Mouse (Mus musculus): Measurements from ENCODE around the gene Gimap3. TPM values are rescaled to one million over a fixed set of nuclear protein-coding genes. Genes with fewer than 3 reads are reported as not detected.

The Gimap3 gene
- total RNA-seq, 2 experiments from 2014 or later, result not detected

Other genes starting within 250 kb of the Gimap3 start
- gene Atp6v0e2, start 233.2 kb downstream of the Gimap3 start, total RNA-seq (2021), result 10 to 100 TPM; 39.4 to 51.3 TPM
- gene Lrrc61, start 216.1 kb downstream of the Gimap3 start, total RNA-seq (2021), result 10 to 100 TPM; 13.9 to 17.1 TPM
- 10 to 100 TPM; 15.5 to 19.0 TPM for gene Rarres2, start 198.1 kb downstream of the Gimap3 start, total RNA-seq (2021)
- not detected for gene Gm45021, start 181.2 kb downstream of the Gimap3 start, total RNA-seq (2021)
- gene Repin1, start 177.0 kb downstream of the Gimap3 start, total RNA-seq (2021), result 10 to 100 TPM; 19.4 to 29.3 TPM
- gene Gm44965, start 176.9 kb downstream of the Gimap3 start, total RNA-seq (2021), result 1 to 10 TPM in 1 of 2 experiments, not detected in 1; 2.1 TPM
- 1 to 10 TPM; 5.9 to 6.4 TPM for gene Zfp775, start 168.8 kb downstream of the Gimap3 start, total RNA-seq (2021)
- under 1 TPM; 0.25 to 0.48 TPM for gene AI854703, start 144.1 kb downstream of the Gimap3 start, total RNA-seq (2021)
- 1 to 10 TPM; 1.9 to 2.8 TPM for gene Gimap8, start 123.6 kb downstream of the Gimap3 start, total RNA-seq (2021)
- gene Gimap9, start 94.7 kb downstream of the Gimap3 start, total RNA-seq (2021), result 1 to 10 TPM in 1 of 2 experiments, under 1 TPM in 1; 0.94 to 2.1 TPM
- gene Gimap4, start 86.3 kb downstream of the Gimap3 start, total RNA-seq (2021), result 1 to 10 TPM; 4.1 to 6.5 TPM
- gene Gimap6, start 62.6 kb downstream of the Gimap3 start, total RNA-seq (2021), result 10 to 100 TPM in 1 of 2 experiments, 1 to 10 TPM in 1; 9.0 to 13.0 TPM
- not detected for gene Gm28053, start 52.2 kb downstream of the Gimap3 start, total RNA-seq (2021)
- not detected for gene Gimap7, start 52.2 kb downstream of the Gimap3 start, total RNA-seq (2021)
- 1 to 10 TPM; 3.0 to 3.4 TPM for gene Gimap1, start 31.8 kb downstream of the Gimap3 start, total RNA-seq (2021)
- 1 to 10 TPM; 1.7 to 2.1 TPM for gene Gimap5, start 24.7 kb downstream of the Gimap3 start, total RNA-seq (2021)
- 1 to 10 TPM; 4.2 to 4.6 TPM for gene Tmem176a, start 70.1 kb upstream of the Gimap3 start, total RNA-seq (2021)
- 10 to 100 TPM in 1 of 2 experiments, 1 to 10 TPM in 1; 8.2 to 12.9 TPM for gene Tmem176b, start 70.6 kb upstream of the Gimap3 start, total RNA-seq (2021)
- not detected for gene Aoc1, start 102.0 kb upstream of the Gimap3 start, total RNA-seq (2021)
- not detected for gene 1600015I10Rik, start 159.0 kb upstream of the Gimap3 start, total RNA-seq (2021)
- not detected for gene Doxl2, start 204.1 kb upstream of the Gimap3 start, total RNA-seq (2021)
- not detected for gene Svs1, start 216.0 kb upstream of the Gimap3 start, total RNA-seq (2021)

All from gastrocnemius, postnatal 36 days (tissue).